Mouse (Mus musculus) heart, adult 2 months (tissue): ENCODE measurements around the gene Atp6v1b1.

Source experiments
- CTCF ChIP-seq: fragments of 200-600 bp; IDR thresholded peaks from 2 replicates; pipeline ENCODE4 v1.8.1; 2022; ENCODE audit warnings: antibody characterized with exemption, mild to moderate bottlenecking, moderate library complexity
- EP300 ChIP-seq: fragments of 200-500 bp; IDR thresholded peaks from 2 replicates; pipeline ENCODE4 v1.6.1; 2011; ENCODE audit warnings: low read depth, low read length, control low read depth; ENCODE audit not compliant: insufficient read depth
- POLR2A ChIP-seq: fragments of 200-500 bp; IDR thresholded peaks from 2 replicates; pipeline ENCODE4 v1.6.1; 2011; ENCODE audit warnings: mild to moderate bottlenecking, low read depth, low read length, control low read depth; ENCODE audit not compliant: insufficient read depth

DNA sequence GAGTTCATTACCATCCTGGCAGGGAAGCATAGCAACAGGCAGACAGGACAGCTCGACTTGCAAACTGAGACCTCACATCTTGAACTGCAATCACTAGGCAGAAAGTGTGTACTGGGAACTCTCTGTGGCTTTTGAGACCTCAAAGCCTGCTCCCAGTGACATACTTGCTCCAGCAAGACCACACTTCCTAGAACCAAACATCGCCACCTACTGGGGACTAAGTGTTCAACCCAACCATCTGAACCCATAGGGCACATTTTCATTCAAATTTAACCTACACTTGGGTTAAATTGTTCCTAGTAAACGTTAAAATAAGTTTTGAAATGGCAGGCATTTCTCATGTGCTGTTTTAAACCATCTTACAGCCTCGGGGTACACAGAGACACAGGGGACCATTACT lies 15.6 kb upstream of the Atp6v1b1 start:
- TF ChIP-seq CTCF: peak; percentile 40
- TF ChIP-seq POLR2A: no peak
- no peak for TF ChIP-seq EP300
